Mouse (Mus musculus): ENCODE results near the gene Mcm7. TPM values are rescaled to one million over a fixed set of nuclear protein-coding genes. Genes with fewer than 3 reads are reported as not detected.

Gene Mcm7
- total RNA-seq, 1 experiment from 2014 or later: 495 TPM

DNA sequence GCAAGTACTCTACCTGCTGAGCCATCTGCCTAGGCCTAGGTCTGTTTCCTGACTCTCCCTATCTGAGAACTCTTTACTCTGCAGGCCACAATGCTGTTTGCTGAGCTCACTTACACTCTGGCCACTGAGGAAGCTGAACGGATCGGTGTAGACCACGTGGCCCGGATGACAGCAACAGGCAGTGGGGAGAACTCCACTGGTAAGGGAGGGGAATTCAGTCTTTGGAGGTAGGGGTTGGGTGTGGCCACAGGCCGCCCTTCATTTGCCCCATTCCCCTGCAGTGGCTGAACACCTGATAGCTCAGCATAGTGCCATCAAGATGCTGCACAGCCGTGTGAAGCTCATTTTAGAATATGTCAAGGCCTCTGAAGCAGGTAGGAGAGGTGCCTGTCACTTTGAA, 9.2 kb downstream of the Mcm7 start:
- no peak for ATAC-seq (replicated peaks in 1 of 2; ENCODE audit: insufficient read depth in 1 of 2, low FRiP score in 2 of 2, low TSS enrichment in 1 of 2, low read depth in 1 of 2, poor library complexity in 2 of 2, severe bottlenecking in 2 of 2)

DNA sequence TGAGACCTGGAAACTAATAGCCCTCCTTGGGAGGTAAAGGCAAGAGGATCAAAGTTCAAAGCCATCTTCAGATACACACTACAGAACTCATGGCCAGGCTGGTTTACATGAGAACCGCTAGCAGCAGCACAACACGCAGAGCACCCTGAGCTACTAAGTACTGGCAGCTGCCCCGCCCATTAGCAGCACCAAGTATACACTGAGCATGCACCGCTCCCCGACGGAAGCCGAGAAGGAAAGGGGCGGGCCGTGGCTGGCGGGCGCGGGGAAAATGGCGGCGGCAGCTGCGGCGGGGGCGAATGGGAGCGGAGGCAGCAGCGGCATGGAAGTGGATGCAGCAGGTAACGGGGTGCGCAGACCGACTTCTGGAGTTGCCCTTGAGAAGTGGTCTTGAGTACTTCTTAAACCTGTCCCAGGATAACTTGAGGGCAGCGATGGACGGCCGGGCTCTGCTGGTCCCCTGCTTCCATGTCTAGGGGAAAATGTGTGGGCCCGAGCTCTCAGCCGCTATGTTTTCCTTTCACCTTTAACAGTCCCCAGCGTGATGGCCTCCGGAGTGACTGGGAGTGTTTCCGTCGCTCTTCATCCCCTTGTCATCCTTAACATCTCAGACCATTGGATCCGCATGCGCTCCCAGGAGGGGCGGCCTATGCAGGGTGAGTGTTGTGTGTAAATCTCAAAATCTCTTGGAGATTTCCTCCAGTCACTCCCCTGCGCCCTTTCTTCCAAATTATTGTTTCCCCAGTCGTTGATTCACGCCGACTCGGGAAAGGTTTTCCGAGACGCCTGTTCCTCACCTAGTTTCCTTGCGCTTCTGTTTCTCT, 11.2 kb downstream of the Mcm7 start, which contains the start of gene Cops6:
Gene Cops6 (plus strand): TSS at position 230 of the 824 bp plus-strand sequence.
- peak; percentile 95 for ATAC-seq (replicated peaks in 1 of 2; ENCODE audit: insufficient read depth in 1 of 2, low FRiP score in 2 of 2, low TSS enrichment in 1 of 2, low read depth in 1 of 2, poor library complexity in 2 of 2, severe bottlenecking in 2 of 2)

DNA sequence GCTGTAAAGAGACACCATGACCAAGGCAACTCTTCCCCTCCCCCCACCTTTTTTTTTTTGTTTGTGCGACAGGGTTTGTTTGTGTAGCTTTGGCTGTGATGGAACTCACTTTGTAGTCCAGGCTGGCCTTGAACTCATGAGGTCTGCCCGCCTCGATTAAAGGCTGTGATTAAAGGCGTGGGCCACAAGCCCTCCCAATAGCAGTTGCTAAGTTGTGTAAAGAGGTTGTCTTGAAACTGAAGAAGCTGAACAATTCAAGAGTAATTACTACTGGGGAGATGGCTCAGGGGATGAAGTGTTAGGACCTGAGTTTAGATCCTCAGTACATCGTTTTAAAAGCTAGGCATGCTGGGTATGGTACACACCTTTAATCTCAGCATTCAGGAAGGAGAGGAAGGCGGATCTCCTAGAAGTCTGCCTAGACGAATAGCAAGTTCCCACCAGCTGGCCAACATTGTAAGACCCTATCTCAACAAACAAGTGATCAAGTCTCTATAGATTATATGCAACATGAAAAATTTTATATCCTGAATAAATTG, 11.9 kb downstream of the Mcm7 start:
- no peak for ATAC-seq (replicated peaks in 1 of 2; ENCODE audit: insufficient read depth in 1 of 2, low FRiP score in 2 of 2, low TSS enrichment in 1 of 2, low read depth in 1 of 2, poor library complexity in 2 of 2, severe bottlenecking in 2 of 2)

DNA sequence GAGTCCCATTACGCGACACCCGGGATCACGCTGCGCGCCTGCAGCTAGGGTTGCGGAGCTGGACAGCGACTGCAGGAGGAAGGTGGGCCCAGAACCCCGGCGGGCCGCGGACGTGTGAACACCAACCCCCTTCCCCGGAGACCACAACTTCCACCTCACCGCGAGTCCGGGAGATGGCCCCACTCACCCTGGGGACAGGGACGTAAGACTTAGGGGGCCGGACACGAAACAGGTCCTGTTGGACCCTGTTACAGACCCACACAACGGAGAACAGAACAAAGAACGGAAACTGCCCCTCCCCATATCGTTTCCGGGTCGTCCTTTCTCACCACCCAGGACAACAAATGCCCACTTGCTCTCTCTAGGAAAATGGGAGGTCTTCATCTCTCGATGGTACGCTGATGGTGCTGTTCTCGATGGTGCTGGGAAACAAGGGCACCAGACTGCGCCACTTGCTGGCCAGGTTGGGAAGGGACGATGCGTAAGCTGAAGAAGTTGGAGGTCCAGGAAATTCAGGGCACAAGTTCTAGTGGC, 16.7 kb downstream of the Mcm7 start, which contains the start of gene Zfp113:
Gene Zfp113 (minus strand): TSS at position 302 of the 534 bp plus-strand sequence.
- peak; percentile 94 to 97 for ATAC-seq (replicated peaks in 1 of 2; ENCODE audit: insufficient read depth in 1 of 2, low FRiP score in 2 of 2, low TSS enrichment in 1 of 2, low read depth in 1 of 2, poor library complexity in 2 of 2, severe bottlenecking in 2 of 2)

DNA sequence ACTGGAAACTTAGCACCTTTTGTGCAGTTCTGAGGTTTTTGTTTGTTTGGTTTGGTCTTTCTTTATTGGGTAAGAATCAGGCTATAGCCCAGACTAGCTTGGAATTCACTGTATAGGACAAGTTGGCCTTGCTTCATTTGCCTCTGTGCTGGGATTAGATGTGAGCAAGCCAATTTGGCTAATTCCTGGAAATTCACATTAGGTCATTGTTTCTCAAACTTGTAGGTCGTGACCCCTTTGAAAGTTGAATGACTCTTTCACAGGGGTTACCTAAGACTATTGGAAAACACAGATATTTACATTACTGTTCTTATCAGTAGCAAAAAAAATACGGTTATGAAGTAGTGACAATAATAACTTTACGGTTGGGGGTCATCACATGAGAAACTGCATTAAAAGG, 17.8 kb downstream of the Mcm7 start:
- no peak for ATAC-seq (replicated peaks in 1 of 2; ENCODE audit: insufficient read depth in 1 of 2, low FRiP score in 2 of 2, low TSS enrichment in 1 of 2, low read depth in 1 of 2, poor library complexity in 2 of 2, severe bottlenecking in 2 of 2)

DNA sequence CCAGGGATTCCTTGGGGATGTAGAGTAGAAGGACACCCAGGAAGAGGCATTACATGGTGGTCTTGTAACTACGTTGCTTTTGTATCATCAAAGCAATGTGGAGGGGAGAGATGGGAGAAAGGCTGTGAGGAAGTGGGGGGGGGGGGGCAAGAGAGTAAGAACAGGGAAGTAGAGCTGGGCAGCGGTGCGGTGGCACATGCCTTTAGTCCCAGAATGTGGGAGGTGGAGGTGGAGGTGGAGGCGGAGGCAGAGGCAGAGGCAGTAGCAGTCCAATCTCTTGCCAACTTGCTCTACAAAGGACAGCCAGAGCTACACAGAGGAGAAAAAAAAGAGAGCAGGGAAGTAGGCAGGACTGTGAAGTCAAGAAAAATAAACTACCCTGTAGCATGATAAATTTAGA, 33.6 kb downstream of the Mcm7 start:
- ATAC-seq (replicated peaks in 1 of 2; ENCODE audit: insufficient read depth in 1 of 2, low FRiP score in 2 of 2, low TSS enrichment in 1 of 2, low read depth in 1 of 2, poor library complexity in 2 of 2, severe bottlenecking in 2 of 2): peak; percentile 63 to 65; a peak in 3 of 4 replicates

DNA sequence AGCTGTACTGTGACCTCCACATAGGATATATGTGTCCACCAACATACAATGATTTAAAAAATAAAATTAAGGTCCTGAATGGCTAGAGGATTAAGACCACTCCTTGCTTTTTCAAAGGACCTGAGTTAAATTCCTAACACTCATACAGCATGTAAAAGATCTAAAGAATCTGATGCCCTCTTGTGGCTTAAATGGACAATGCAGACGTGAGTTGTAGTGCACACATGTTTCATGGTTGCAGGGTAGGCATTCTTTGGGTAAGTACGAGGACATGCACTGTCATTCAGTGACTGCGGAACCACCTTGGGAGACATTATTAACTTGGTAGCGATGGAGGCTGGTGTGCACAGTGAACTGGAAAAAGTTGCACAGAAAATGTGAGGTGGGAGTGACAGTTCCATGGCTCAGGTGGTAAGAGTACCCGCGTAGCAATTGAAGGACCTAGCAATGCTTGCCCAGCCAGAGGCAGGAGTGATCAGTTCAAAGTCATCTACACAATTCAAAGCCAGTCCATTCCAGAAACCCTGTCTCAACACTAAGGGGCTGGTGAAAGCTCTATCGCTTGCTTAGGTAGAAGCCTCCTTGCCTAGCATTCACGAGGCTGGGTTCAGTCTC, 34.2 kb downstream of the Mcm7 start:
- peak; percentile 62 to 83 for ATAC-seq (replicated peaks in 1 of 2; ENCODE audit: insufficient read depth in 1 of 2, low FRiP score in 2 of 2, low TSS enrichment in 1 of 2, low read depth in 1 of 2, poor library complexity in 2 of 2, severe bottlenecking in 2 of 2)

DNA sequence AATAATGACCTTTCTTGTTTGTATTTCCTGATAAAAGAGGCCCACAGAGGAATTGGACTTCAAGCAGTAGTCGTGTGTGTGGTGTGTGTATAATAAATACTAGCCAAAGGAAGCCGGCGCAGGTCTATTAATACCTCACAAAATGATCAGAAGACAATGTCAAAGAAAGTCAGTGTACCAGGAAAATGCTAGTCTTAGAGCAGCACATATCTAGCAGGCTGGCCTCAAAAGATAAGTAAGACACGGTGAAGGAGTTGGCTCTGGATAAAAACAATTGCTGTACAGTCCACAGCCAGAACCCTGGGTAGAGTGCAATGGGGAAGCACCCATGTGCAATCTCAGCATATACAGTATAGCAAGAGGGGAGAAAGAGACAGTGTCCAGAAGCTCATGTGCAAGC, 35.0 kb downstream of the Mcm7 start:
- no peak for ATAC-seq (replicated peaks in 1 of 2; ENCODE audit: insufficient read depth in 1 of 2, low FRiP score in 2 of 2, low TSS enrichment in 1 of 2, low read depth in 1 of 2, poor library complexity in 2 of 2, severe bottlenecking in 2 of 2)

DNA sequence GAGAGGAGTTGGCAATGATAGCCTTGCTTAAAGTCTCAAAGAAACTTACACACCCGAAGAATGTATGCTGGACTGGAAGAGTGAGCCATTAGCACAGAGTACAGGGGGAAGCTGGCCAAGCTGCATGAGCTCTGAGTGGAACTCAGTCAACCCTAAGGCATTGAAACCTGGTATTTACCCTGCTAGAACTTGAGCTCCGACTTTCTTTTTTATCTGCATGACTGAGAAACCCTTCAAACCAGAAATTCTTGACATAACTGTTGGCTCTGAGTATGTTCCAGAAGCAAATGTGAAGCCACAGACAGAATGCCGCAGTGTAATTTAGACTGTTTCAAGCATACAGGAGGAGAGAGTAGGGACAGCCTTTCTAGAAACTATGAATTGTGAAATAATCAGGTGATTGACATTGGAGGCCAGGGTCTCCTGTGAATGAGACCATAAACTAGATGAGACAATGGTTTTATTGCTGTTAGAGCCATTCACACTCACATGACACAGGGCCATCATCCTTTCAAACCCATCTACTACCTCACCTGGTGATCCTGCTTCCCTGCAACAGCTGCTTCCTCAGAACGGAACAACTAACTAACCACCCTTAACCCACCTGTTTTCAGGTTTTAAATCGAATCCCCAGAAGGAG, 39.7 kb downstream of the Mcm7 start:
- ATAC-seq (replicated peaks in 1 of 2; ENCODE audit: insufficient read depth in 1 of 2, low FRiP score in 2 of 2, low TSS enrichment in 1 of 2, low read depth in 1 of 2, poor library complexity in 2 of 2, severe bottlenecking in 2 of 2): no peak

DNA sequence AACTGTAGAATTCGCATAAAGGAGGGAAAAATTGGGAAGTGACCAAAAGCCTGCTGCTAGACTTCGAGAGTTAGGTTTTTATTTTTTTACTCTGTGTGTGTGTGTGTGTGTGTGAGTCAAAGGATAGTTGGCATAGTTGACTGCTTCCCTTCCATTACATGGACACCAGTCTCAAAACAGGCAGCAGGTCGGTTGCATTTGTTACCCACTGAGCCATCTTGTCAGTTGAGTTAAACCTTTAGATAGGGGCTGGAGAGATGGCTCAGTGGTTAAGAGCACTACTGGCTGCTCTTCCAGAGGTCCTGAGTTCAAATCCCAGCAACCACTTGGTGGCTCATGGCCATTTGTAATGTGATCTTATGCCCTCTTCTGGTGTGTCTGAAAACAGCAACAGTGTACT, 54.2 kb downstream of the Mcm7 start:
- no peak for ATAC-seq (replicated peaks in 1 of 2; ENCODE audit: insufficient read depth in 1 of 2, low FRiP score in 2 of 2, low TSS enrichment in 1 of 2, low read depth in 1 of 2, poor library complexity in 2 of 2, severe bottlenecking in 2 of 2)

DNA sequence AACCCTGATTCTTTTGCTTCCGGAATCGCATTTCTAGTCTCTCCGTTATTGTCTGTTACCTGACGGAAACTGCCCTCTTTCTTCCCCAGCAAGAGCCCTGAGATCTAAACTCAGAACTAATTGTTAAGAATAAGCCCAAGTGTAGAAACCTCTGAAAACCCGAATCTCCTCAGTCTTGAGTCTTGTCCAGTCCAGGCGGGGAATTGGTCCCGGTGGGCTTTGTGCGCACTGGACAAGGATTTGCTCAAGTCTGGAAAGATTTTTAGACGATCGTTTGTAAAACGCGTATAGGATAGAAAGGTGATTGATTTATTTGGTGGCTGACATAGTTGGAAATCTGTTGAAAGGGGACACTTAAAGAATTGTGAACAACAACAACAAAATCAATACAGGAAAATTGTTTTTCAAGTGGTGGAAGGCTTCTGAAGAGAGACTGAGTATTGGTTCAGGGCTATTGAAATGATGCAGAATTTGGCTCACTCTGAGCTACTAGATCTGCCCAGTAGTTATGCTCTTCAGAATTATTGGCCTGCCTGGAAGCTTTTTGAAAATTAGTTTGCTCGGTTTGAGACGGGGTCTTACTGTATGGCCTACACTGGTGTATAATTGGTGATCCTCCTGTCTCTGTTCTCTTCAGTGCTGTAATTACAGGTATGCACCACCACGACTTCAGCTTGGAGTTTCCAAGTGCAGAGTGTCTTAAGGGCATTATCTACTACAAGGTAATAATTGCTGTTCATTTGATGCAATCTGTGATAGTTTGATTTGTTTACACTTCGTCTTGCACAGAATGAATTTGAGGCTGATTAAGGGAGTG, 54.8 kb downstream of the Mcm7 start:
- peak in 1 of 2 experiments; percentile 14; a peak in 1 of 4 replicates for ATAC-seq (replicated peaks in 1 of 2; ENCODE audit: insufficient read depth in 1 of 2, low FRiP score in 2 of 2, low TSS enrichment in 1 of 2, low read depth in 1 of 2, poor library complexity in 2 of 2, severe bottlenecking in 2 of 2)

DNA sequence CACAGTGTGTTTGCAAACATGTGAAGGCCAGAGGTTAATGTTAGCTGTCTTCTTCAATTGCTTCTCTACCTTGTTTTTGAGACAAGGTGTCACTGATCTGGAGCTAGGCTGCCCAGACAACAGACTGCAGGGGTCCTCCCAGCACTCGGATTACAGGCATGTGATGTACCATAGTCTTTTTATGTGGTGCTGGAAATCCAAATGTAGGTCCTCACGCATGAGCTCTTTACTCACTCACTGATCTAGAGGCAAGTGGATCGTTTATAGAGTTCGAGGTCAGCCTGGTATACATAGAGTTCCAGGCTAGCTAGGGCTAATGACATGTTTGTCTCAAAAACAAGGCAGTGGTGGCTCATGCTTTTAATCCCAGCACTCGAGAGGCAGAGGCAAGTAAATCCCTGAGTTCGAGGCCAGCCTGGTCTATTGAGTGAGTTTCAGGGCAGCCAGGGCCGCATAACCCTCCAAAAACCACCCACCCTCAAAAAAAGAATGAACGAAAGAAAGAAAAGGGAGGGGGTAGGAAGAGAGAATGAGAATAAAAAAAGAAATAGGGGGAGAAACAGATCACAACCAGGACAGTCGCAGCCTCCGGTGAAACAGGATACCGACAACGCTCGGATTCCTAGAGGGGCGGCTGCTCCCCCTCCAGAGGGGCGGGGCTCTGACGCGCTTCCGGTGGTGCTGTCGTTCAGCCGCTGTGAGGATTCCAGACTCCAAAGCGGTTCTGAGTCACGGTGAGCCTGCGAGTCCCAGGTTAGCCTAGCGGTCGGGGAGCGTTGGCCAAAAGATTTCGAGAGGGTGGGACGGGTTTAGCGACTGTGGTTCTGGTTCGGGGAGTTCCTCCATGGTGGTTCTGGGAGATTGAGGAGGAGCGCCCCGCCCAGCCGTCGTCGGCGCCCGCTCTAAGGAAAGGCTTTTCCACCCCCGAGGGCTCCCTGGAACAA, 55.7 kb downstream of the Mcm7 start, which contains the start of gene Zscan21:
Gene Zscan21 (plus strand): TSS at position 649 of the 944 bp plus-strand sequence.
- ATAC-seq (replicated peaks in 1 of 2; ENCODE audit: insufficient read depth in 1 of 2, low FRiP score in 2 of 2, low TSS enrichment in 1 of 2, low read depth in 1 of 2, poor library complexity in 2 of 2, severe bottlenecking in 2 of 2): peak; percentile 98 to 100

Other genes with a start within 250 kb of the Mcm7 start
- gene Gjc3, start 209.3 kb downstream of the Mcm7 start, total RNA-seq (2017): not detected in 2 replicates
- not detected in 2 replicates for gene Azgp1, start 190.9 kb downstream of the Mcm7 start, total RNA-seq (2017)
- gene Smok3a, start 151.2 kb downstream of the Mcm7 start, total RNA-seq (2017): not detected in 2 replicates
- gene Smok3b, start 151.0 kb downstream of the Mcm7 start, total RNA-seq (2017): not detected in 2 replicates
- not detected in 2 replicates for gene Smok3c, start 119.2 kb downstream of the Mcm7 start, total RNA-seq (2017)
- gene Zkscan1, start 87.3 kb downstream of the Mcm7 start, total RNA-seq (2017): 45.8 and 48.2 TPM in 2 replicates
- gene Zscan21, start 55.5 kb downstream of the Mcm7 start, total RNA-seq (2017): 17.3 and 18.4 TPM in 2 replicates
- gene Zfp113, start 16.7 kb downstream of the Mcm7 start, total RNA-seq (2017): 14.4 and 16.0 TPM in 2 replicates
- gene Cops6, start 11.4 kb downstream of the Mcm7 start, total RNA-seq (2017): 32.6 and 52.6 TPM in 2 replicates
- gene Ap4m1, start 420 bp downstream of the Mcm7 start, total RNA-seq (2017): 34.8 and 50.0 TPM in 2 replicates
- 30.3 and 40.9 TPM in 2 replicates for gene Taf6, start 15.0 kb upstream of the Mcm7 start, total RNA-seq (2017)
- 46.3 and 53.8 TPM in 2 replicates for gene Cnpy4, start 15.1 kb upstream of the Mcm7 start, total RNA-seq (2017)
- gene Mblac1, start 21.9 kb upstream of the Mcm7 start, total RNA-seq (2017): 2.8 and 3.5 TPM in 2 replicates
- 6.4 and 8.7 TPM in 2 replicates for gene Nxpe5, start 53.5 kb upstream of the Mcm7 start, total RNA-seq (2017)
- 31.2 and 41.6 TPM in 2 replicates for gene Lamtor4, start 83.1 kb upstream of the Mcm7 start, total RNA-seq (2017)
- 34.1 and 38.8 TPM in 2 replicates for gene BC037034, start 91.6 kb upstream of the Mcm7 start, total RNA-seq (2017)
- gene Gal3st4, start 100.4 kb upstream of the Mcm7 start, total RNA-seq (2017): 0.44 TPM in 1 of 2 replicates, not detected in the other
- gene Gm43720, start 107.5 kb upstream of the Mcm7 start, total RNA-seq (2017): not detected in 2 replicates
- gene Gpc2, start 107.6 kb upstream of the Mcm7 start, total RNA-seq (2017): 5.8 and 7.1 TPM in 2 replicates
- gene Stag3, start 107.8 kb upstream of the Mcm7 start, total RNA-seq (2017): 8.7 and 25.5 TPM in 2 replicates
- gene Pvrig, start 169.5 kb upstream of the Mcm7 start, total RNA-seq (2017): 1.8 TPM in 1 of 2 replicates, not detected in the other

Data from hematopoietic stem cell, adult 5-6 weeks (primary cell).